Mouse (Mus musculus): ENCODE data around the gene Entpd7.

GRCm38 (mm10) chr19:43697666-43698370 lies 8.3 kb downstream of the Entpd7 start:
- TF ChIP-seq FLI1 (IDR thresholded peaks at IDR 0.05; ENCODE audit: low read length) (no peak), GATA1 (IDR thresholded peaks at IDR 0.05; ENCODE audit: borderline replicate concordance, low read length) (no peak)
